Comparison of ENCODE assay signal across 23 mouse cellular contexts in the genomic region with DNA sequence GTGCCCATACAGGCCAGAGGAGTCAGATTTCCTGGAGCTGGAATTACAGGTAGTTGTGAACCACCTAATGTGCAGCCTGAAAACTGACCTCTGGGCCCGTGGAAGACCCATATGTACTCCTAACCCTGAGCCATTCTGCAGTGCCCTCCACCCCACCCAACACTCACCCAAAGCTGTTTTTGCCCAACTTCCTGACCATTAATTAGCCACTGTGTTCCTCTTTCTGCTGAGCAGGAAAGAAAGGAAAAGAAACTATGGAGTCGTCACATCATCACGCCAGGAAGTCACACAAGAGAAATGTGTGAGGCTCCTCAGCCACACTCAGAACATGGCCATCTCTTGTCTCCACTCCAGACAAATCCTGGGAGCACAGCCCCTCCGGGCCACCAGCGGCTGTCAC. TPM values are rescaled to one million over a fixed set of nuclear protein-coding genes. Genes with fewer than 3 reads are reported as not detected.
DNase-seq lines count a peak whose midpoint lies in the region; ATAC-seq and TF ChIP-seq lines count a peak whose summit lies in the region.
"Had no signal": no experiment of that assay in that cellular context is flagged by ENCODE, and none has a peak within 500 bp of the region (broad histone marks: within the 10 kb centered on the region; RNA-seq: fewer than 3 reads in every experiment).

No protein-coding gene starts in this region.

- ATAC-seq in hindbrain, postnatal 0 days = no peak
- ATAC-seq in stomach, embryonic 14.5 days (ENCODE audit: insufficient number of reproducible peaks, insufficient read depth, low FRiP score, low read depth) = no peak
- no peak for ATAC-seq in stomach, postnatal 0 days (ENCODE audit: low FRiP score, low TSS enrichment)
- ATAC-seq: forebrain, embryonic 13.5 days; inflammation-experienced regulatory T-cells, adult 6 months; liver, embryonic 12.5 days had no signal

- DNase-seq in adrenal gland, postnatal 14 days = peak; percentile 2
- DNase-seq in adrenal gland, adult 8-10 months = no peak
- DNase-seq in hindbrain, postnatal 0 days (ENCODE audit: low spot score) = no peak
- no peak for DNase-seq in hindbrain, embryonic 10.5 days (ENCODE audit: low spot score)
- DNase-seq in stomach, postnatal 0 days (ENCODE audit: low spot score) = no peak
- DNase-seq in kidney, adult 18-20 months = no peak
- DNase-seq: adrenal gland, postnatal 25 days; heart, adult 11 months; kidney, adult 9 months; kidney, postnatal 25 days; layer of hippocampus, postnatal 36 days; lung, adult 18-20 months; lung, postnatal 14 days; right cerebral cortex, postnatal 14 days; thymus, adult 18-20 months; thymus, postnatal 36 days had no signal

- peaks cover 5% of the 10 kb centered on the region for H3K4me1 ChIP-seq in hindbrain, postnatal 0 days (ENCODE audit: insufficient read depth, low read length)
- peaks cover 23% of the 10 kb centered on the region for H3K4me1 ChIP-seq in hindbrain, embryonic 10.5 days (replicated peaks)
- peaks cover 4% of the 10 kb centered on the region; the same call in 1 of the 2 replicates for H3K4me1 ChIP-seq in stomach, embryonic 14.5 days (ENCODE audit: control insufficient read depth, insufficient read depth, low read length)
- H3K4me1 ChIP-seq in stomach, postnatal 0 days (replicated peaks; ENCODE audit: control insufficient read depth, insufficient read depth) = no peaks in the 10 kb centered on the region
- H3K4me1 ChIP-seq: limb, embryonic 13.5 days had no signal

- H3K27ac ChIP-seq in hindbrain, postnatal 0 days = peak overlapping the region; percentile 68; the same call in 1 of the 2 replicates
- no peak overlapping the region for H3K27ac ChIP-seq in hindbrain, embryonic 10.5 days
- H3K27ac ChIP-seq in stomach, embryonic 14.5 days (ENCODE audit: low read length) = peak overlapping the region; percentile 55; the same call in 1 of the 2 replicates
- H3K27ac ChIP-seq in stomach, postnatal 0 days (replicated peaks) = no peak overlapping the region
- H3K27ac ChIP-seq: limb, embryonic 13.5 days; liver, embryonic 12.5 days had no signal

- TF ChIP-seq EP300 in stomach, postnatal 0 days (optimal IDR thresholded peaks at IDR 0.05) = no peak

- no peak for TF ChIP-seq CTCF in hindbrain, postnatal 0 days (IDR thresholded peaks at IDR 0.05; ENCODE audit: low read depth)
- TF ChIP-seq CTCF in stomach, postnatal 0 days (IDR thresholded peaks at IDR 0.05; ENCODE audit: low read depth) = no peak

- WGBS in hindbrain, postnatal 0 days = 59% methylated on average over 5 of the region's 5 CpGs
- WGBS in hindbrain, embryonic 10.5 days = 83% methylated on average over 5 of the region's 5 CpGs
- WGBS in stomach, embryonic 14.5 days = 54% methylated on average over 5 of the region's 5 CpGs
- WGBS in stomach, postnatal 0 days = 66% methylated on average over 5 of the region's 5 CpGs

- H3K9me3 ChIP-seq in hindbrain, postnatal 0 days (ENCODE audit: low read length) = no peaks in the 10 kb centered on the region
- no peaks in the 10 kb centered on the region for H3K9me3 ChIP-seq in hindbrain, embryonic 10.5 days
- H3K9me3 ChIP-seq in stomach, embryonic 14.5 days (ENCODE audit: control insufficient read depth, low read depth, low read length) = no peaks in the 10 kb centered on the region
- no peaks in the 10 kb centered on the region for H3K9me3 ChIP-seq in stomach, postnatal 0 days (ENCODE audit: control insufficient read depth, low read length)
- H3K9me3 ChIP-seq: forebrain, embryonic 13.5 days; hindbrain, embryonic 12.5 days; limb, embryonic 13.5 days; liver, embryonic 12.5 days had no signal

- no peak overlapping the region for H3K4me2 ChIP-seq in hindbrain, postnatal 0 days (ENCODE audit: low read depth, low read length)
- no peak overlapping the region for H3K4me2 ChIP-seq in stomach, embryonic 14.5 days (replicated peaks; ENCODE audit: low read depth, low read length)
- H3K4me2 ChIP-seq in stomach, postnatal 0 days (replicated peaks; ENCODE audit: low read depth) = no peak overlapping the region
- H3K4me2 ChIP-seq: forebrain, embryonic 13.5 days; hindbrain, embryonic 12.5 days; limb, embryonic 13.5 days; liver, embryonic 12.5 days had no signal

- H3K9ac ChIP-seq in hindbrain, postnatal 0 days (replicated peaks; ENCODE audit: low read length) = no peak overlapping the region
- H3K9ac ChIP-seq in stomach, embryonic 14.5 days (replicated peaks; ENCODE audit: low read depth, low read length) = no peak overlapping the region
- H3K9ac ChIP-seq in stomach, postnatal 0 days (ENCODE audit: low read length) = no peak overlapping the region
- H3K9ac ChIP-seq: forebrain, embryonic 13.5 days; hindbrain, embryonic 12.5 days; limb, embryonic 13.5 days; liver, embryonic 12.5 days had no signal

- H3K27me3 ChIP-seq in hindbrain, postnatal 0 days (ENCODE audit: insufficient read depth, low read length) = no peaks in the 10 kb centered on the region
- no peaks in the 10 kb centered on the region for H3K27me3 ChIP-seq in hindbrain, embryonic 10.5 days (ENCODE audit: insufficient read depth, poor library complexity, severe bottlenecking)
- no peaks in the 10 kb centered on the region for H3K27me3 ChIP-seq in stomach, embryonic 14.5 days (ENCODE audit: control insufficient read depth, insufficient read depth, low read length)
- H3K27me3 ChIP-seq in stomach, postnatal 0 days (ENCODE audit: control insufficient read depth, insufficient read depth, low read length) = no peaks in the 10 kb centered on the region
- H3K27me3 ChIP-seq: forebrain, embryonic 13.5 days; hindbrain, embryonic 12.5 days; limb, embryonic 13.5 days; liver, embryonic 12.5 days had no signal

- H3K36me3 ChIP-seq in hindbrain, postnatal 0 days (ENCODE audit: insufficient read depth, low read length) = no peaks in the 10 kb centered on the region
- H3K36me3 ChIP-seq in hindbrain, embryonic 10.5 days = no peaks in the 10 kb centered on the region
- H3K36me3 ChIP-seq in stomach, embryonic 14.5 days (ENCODE audit: control insufficient read depth, insufficient read depth, low read length) = no peaks in the 10 kb centered on the region
- H3K36me3 ChIP-seq in stomach, postnatal 0 days (ENCODE audit: control insufficient read depth, insufficient read depth, low read length) = no peaks in the 10 kb centered on the region
- H3K36me3 ChIP-seq: hindbrain, embryonic 12.5 days; limb, embryonic 13.5 days; liver, embryonic 12.5 days had no signal

- no peak overlapping the region for H3K4me3 ChIP-seq in hindbrain, postnatal 0 days (ENCODE audit: low read length)
- H3K4me3 ChIP-seq in hindbrain, embryonic 10.5 days = no peak overlapping the region
- H3K4me3 ChIP-seq in stomach, embryonic 14.5 days (ENCODE audit: low read depth, low read length) = no peak overlapping the region
- H3K4me3 ChIP-seq in stomach, postnatal 0 days (ENCODE audit: low read depth, low read length) = no peak overlapping the region
- H3K4me3 ChIP-seq: forebrain, embryonic 13.5 days; hindbrain, embryonic 12.5 days; layer of hippocampus, adult 2 months; limb, embryonic 13.5 days; liver, embryonic 12.5 days had no signal

RNA-seq across cellular contexts. Expression of gene Pomgnt2, which starts 52.1 kb away (rescaled TPM):
- total RNA-seq in adrenal gland, postnatal 14 days (2021) = 12.6 and 15.7 TPM in 2 replicates
- 10 to 100 TPM; 21.3 to 31.3 (median 28.5) TPM for total RNA-seq in adrenal gland, adult 8-10 months (2022)
- total RNA-seq in hindbrain, postnatal 0 days (2014; rRNA removed) = 106 and 264 TPM in 2 replicates
- 33.0 and 33.2 TPM in 2 replicates for polyA plus RNA-seq in hindbrain, postnatal 0 days (2015; fragmentation: Nextera tagmentation; extraction: Ambion mirVana)
- 14.7 and 16.3 TPM in 2 replicates for polyA plus RNA-seq in hindbrain, embryonic 10.5 days (2016; fragmentation: Nextera tagmentation; extraction: Ambion mirVana)
- 13.0 and 13.8 TPM in 2 replicates for polyA plus RNA-seq in stomach, embryonic 14.5 days (2014; fragmentation: Nextera tagmentation; extraction: Ambion mirVana)
- polyA plus RNA-seq in stomach, postnatal 0 days (2015; fragmentation: Nextera tagmentation; extraction: Ambion mirVana) = 6.6 and 7.3 TPM in 2 replicates

Comparison
In these comparisons a context has a peak if more than half of its experiments do, and no peak if none do; other contexts are left out.
1. H3K27ac ChIP-seq: peak in hindbrain, postnatal 0 days (single experiment) and stomach, embryonic 14.5 days (single experiment); none in hindbrain, embryonic 10.5 days (single experiment) and stomach, postnatal 0 days (single experiment).